ENCODE assay signal across 21 mouse cellular contexts in the genomic region with DNA sequence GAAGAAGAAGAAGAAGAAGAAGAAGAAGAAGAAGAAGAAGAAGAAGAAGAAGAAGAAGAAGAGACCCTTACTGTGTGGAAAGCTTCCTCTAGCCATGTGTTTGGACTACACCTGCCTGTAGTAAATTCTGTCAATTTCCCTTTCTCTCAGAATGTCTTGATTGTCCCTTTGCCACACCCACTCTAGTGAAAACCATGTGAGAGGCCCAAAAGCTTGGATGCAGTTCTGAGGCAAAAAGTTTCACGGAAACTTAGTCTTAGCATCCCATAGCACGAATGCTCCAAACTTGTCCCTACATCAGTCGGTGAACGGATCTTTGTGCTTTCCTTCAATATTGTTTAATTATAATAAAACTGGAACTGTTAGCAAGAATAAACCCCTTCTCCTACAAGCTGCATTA.
"Had no signal": no experiment of that assay in that cellular context is flagged by ENCODE, and none has a peak within 500 bp of the region (broad histone marks: within the 10 kb centered on the region; RNA-seq: fewer than 3 reads in every experiment).

No protein-coding gene starts in this region.

- H3K27ac ChIP-seq: liver, embryonic 15.5 days; lung, embryonic 15.5 days; midbrain, embryonic 10.5 days; midbrain, embryonic 13.5 days; midbrain, embryonic 15.5 days; neural tube, embryonic 13.5 days; neural tube, embryonic 15.5 days had no signal

- DNase-seq: liver, postnatal 0 days; lung, adult 2 months; lung, postnatal 14 days; lung, postnatal 36 days; retina, postnatal 1 day; right cerebral cortex, adult 18-20 months; right cerebral cortex, postnatal 25 days; right cerebral cortex, postnatal 4 days; spleen, adult 18-20 months; thymus, adult 18-20 months; thymus, postnatal 14 days; thymus, postnatal 36 days had no signal

- H3K4me3 ChIP-seq: liver, embryonic 15.5 days; lung, embryonic 15.5 days; midbrain, embryonic 10.5 days; midbrain, embryonic 13.5 days; midbrain, embryonic 15.5 days; myocyte; neural tube, embryonic 13.5 days; neural tube, embryonic 15.5 days had no signal

- H3K4me1 ChIP-seq: liver, embryonic 15.5 days; lung, embryonic 15.5 days; midbrain, embryonic 10.5 days; midbrain, embryonic 13.5 days; midbrain, embryonic 15.5 days; neural tube, embryonic 13.5 days; neural tube, embryonic 15.5 days had no signal

- H3K4me2 ChIP-seq: liver, embryonic 15.5 days; lung, embryonic 15.5 days; midbrain, embryonic 13.5 days; midbrain, embryonic 15.5 days; neural tube, embryonic 13.5 days; neural tube, embryonic 15.5 days had no signal

- H3K27me3 ChIP-seq: liver, embryonic 15.5 days; lung, embryonic 15.5 days; midbrain, embryonic 13.5 days; midbrain, embryonic 15.5 days; neural tube, embryonic 13.5 days; neural tube, embryonic 15.5 days had no signal

- H3K9me3 ChIP-seq: liver, embryonic 15.5 days; lung, embryonic 15.5 days; midbrain, embryonic 10.5 days; midbrain, embryonic 13.5 days; midbrain, embryonic 15.5 days; neural tube, embryonic 15.5 days had no signal

- H3K9ac ChIP-seq: liver, embryonic 15.5 days; liver, postnatal 0 days; lung, embryonic 15.5 days; midbrain, embryonic 13.5 days; midbrain, embryonic 15.5 days; neural tube, embryonic 13.5 days; neural tube, embryonic 15.5 days had no signal

- H3K36me3 ChIP-seq: liver, embryonic 15.5 days; lung, embryonic 15.5 days; midbrain, embryonic 10.5 days; midbrain, embryonic 13.5 days; midbrain, embryonic 15.5 days; neural tube, embryonic 13.5 days; neural tube, embryonic 15.5 days had no signal

- ATAC-seq: liver, postnatal 0 days; lung, postnatal 0 days; midbrain, embryonic 13.5 days; midbrain, embryonic 15.5 days had no signal
